ENCODE assay signal across 40 mouse cellular contexts in genomic region chr16:11305531-11305930, GRCm38 (mm10). TPM values are rescaled to one million over a fixed set of nuclear protein-coding genes. Genes with fewer than 3 reads are reported as not detected.
"Had no signal": no experiment of that assay in that cellular context is flagged by ENCODE, and none has a peak within 500 bp of the region (broad histone marks: within the 10 kb centered on the region; RNA-seq: fewer than 3 reads in every experiment).

No protein-coding gene starts in this region.

- H3K4me1 ChIP-seq: limb, embryonic 10.5 days; limb, embryonic 12.5 days; limb, embryonic 13.5 days; limb, embryonic 15.5 days; liver, embryonic 12.5 days; liver, embryonic 15.5 days; lung, embryonic 15.5 days; midbrain, embryonic 10.5 days; midbrain, embryonic 12.5 days; midbrain, embryonic 13.5 days; midbrain, embryonic 15.5 days; neural tube, embryonic 12.5 days had no signal

- H3K9ac ChIP-seq: limb, embryonic 12.5 days; limb, embryonic 13.5 days; limb, embryonic 15.5 days; liver, embryonic 12.5 days; liver, embryonic 13.5 days; liver, embryonic 14.5 days; liver, embryonic 15.5 days; liver, postnatal 0 days; lung, embryonic 14.5 days; lung, embryonic 15.5 days; midbrain, embryonic 12.5 days; midbrain, embryonic 13.5 days; midbrain, embryonic 15.5 days; neural tube, embryonic 12.5 days had no signal

- H3K9me3 ChIP-seq: limb, embryonic 10.5 days; limb, embryonic 12.5 days; limb, embryonic 13.5 days; limb, embryonic 15.5 days; liver, embryonic 12.5 days; liver, embryonic 13.5 days; liver, embryonic 15.5 days; lung, embryonic 15.5 days; megakaryocyte, embryonic 14.5 days; midbrain, embryonic 10.5 days; midbrain, embryonic 12.5 days; midbrain, embryonic 13.5 days; midbrain, embryonic 15.5 days; neural tube, embryonic 12.5 days had no signal

- H3K4me3 ChIP-seq: limb, embryonic 10.5 days; limb, embryonic 12.5 days; limb, embryonic 13.5 days; limb, embryonic 15.5 days; liver, embryonic 12.5 days; liver, embryonic 13.5 days; liver, embryonic 15.5 days; lung, embryonic 15.5 days; megakaryocyte, embryonic 14.5 days; midbrain, embryonic 10.5 days; midbrain, embryonic 12.5 days; midbrain, embryonic 13.5 days; midbrain, embryonic 15.5 days; myocyte; neural tube, embryonic 12.5 days had no signal

- DNase-seq: left cerebral cortex, postnatal 4 days; liver; liver, embryonic 13.5 days; liver, postnatal 0 days; lung, adult 2 months; lung, embryonic 14.5 days; lung, postnatal 10 days; lung, postnatal 36 days; lung, postnatal 4 days; midbrain, embryonic 14.5 days had no signal

- H3K27ac ChIP-seq: limb, embryonic 10.5 days; limb, embryonic 12.5 days; limb, embryonic 13.5 days; limb, embryonic 15.5 days; liver, embryonic 12.5 days; liver, embryonic 13.5 days; liver, embryonic 14.5 days; liver, embryonic 15.5 days; lung, embryonic 15.5 days; macrophage; midbrain, embryonic 10.5 days; midbrain, embryonic 12.5 days; midbrain, embryonic 13.5 days; midbrain, embryonic 15.5 days; neural tube, embryonic 12.5 days had no signal

- H3K27me3 ChIP-seq: limb, embryonic 12.5 days; limb, embryonic 13.5 days; limb, embryonic 15.5 days; liver, embryonic 12.5 days; liver, embryonic 13.5 days; liver, embryonic 15.5 days; lung, embryonic 15.5 days; megakaryocyte, embryonic 14.5 days; midbrain, embryonic 12.5 days; midbrain, embryonic 13.5 days; midbrain, embryonic 15.5 days; neural tube, embryonic 12.5 days had no signal

- H3K36me3 ChIP-seq: limb, embryonic 10.5 days; limb, embryonic 12.5 days; limb, embryonic 13.5 days; limb, embryonic 15.5 days; liver, embryonic 12.5 days; liver, embryonic 13.5 days; liver, embryonic 15.5 days; lung, embryonic 15.5 days; midbrain, embryonic 10.5 days; midbrain, embryonic 12.5 days; midbrain, embryonic 13.5 days; midbrain, embryonic 15.5 days; neural tube, embryonic 12.5 days had no signal

- H3K4me2 ChIP-seq: limb, embryonic 12.5 days; limb, embryonic 13.5 days; limb, embryonic 15.5 days; liver, embryonic 11.5 days; liver, embryonic 12.5 days; liver, embryonic 13.5 days; liver, embryonic 15.5 days; lung, embryonic 14.5 days; lung, embryonic 15.5 days; midbrain, embryonic 11.5 days; midbrain, embryonic 12.5 days; midbrain, embryonic 13.5 days; midbrain, embryonic 15.5 days; neural tube, embryonic 12.5 days had no signal

RNA-seq across cellular contexts. Expression of gene Tnfrsf17, which starts 8.1 kb away (rescaled TPM):
- total RNA-seq: left cerebral cortex, postnatal 14 days; left cerebral cortex, postnatal 25 days; left cerebral cortex, postnatal 4 days; liver, adult 2 months; megakaryocyte progenitor cell, adult 5-6 weeks; megakaryocyte-erythroid progenitor cell, adult 5-6 weeks; midbrain, postnatal 0 days had no signal
- polyA plus RNA-seq: limb, embryonic 10.5 days; limb, embryonic 11.5 days; limb, embryonic 12.5 days; limb, embryonic 13.5 days; liver, adult 2 months; liver, embryonic 11.5 days; liver, embryonic 12.5 days; liver, embryonic 13.5 days; liver, embryonic 14.5 days; liver, embryonic 15.5 days; liver, embryonic 16.5 days; liver, postnatal 0 days; lung, embryonic 14.5 days; lung, embryonic 15.5 days; lung, embryonic 16.5 days; lung, postnatal 0 days; macrophage; midbrain, embryonic 11.5 days; midbrain, embryonic 12.5 days; midbrain, embryonic 14.5 days; midbrain, embryonic 16.5 days; myocyte; neural tube, embryonic 11.5 days; neural tube, embryonic 12.5 days had no signal
